Mouse (Mus musculus): ENCODE results near the gene Socs7.

Socs7 gene

DNA sequence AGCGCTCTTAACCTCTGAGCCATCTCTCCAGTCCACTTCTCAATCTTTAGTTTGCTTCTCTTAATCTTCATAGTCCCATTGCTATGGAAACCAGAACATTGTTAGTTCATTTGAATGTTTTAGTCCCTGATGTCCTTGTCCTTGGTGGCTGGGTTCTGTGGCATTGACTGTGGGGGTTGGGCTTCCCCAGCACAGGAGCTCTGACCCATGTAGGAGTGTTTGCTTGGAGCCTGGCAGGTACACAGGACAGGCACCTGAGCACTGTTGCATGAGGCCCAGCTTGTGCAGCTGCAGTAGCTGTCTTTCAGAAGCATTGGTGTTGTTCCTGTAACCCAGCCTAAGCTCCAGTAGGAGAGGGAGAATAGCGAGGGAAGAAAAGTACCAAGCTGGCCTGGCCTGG is 25.5 kb downstream of the Socs7 start:
- DNase-seq (ENCODE audit: low spot score in 2 of 2) = no peak

DNA sequence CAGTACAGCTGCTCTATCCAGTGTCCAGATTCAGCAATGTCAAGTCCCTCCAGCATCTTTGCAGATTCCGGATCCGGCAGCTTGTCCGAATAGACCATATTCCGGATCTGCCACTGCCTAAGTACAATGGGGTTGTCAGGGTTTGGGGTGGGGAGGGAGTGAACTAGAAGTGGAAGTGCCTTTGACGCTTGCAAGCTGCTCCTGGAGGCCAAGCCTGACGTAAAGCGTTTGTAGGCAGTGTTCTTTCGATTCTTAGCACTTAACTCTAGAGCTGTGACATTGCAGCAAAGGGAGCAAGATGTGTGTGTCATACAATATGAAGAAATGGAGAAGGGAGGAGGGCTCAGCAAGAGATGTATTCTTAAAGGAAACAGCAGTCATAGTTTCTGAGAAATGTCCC is 26.8 kb downstream of the Socs7 start:
- DNase-seq (ENCODE audit: low spot score in 2 of 2) = no peak

DNA sequence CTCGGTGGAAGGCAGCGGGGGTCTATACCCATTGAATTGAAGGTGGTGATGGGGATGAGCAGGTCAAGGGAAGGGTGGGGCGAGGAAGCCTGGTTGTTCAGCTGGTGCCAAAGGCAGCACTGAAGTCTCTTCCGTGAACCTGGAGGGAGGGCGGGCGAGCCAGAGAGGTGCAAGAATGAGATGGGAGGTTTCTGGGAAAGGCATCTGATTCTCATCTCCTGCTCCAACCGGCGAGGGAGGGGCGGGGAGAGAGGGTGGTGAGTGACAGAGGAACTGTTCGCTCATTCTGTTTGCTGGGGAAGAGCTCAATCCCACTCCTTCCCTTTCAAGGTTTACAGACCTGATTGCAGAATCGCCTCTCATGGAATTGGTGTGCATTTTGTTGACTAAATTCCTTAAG is 31.3 kb downstream of the Socs7 start:
- DNase-seq (ENCODE audit: low spot score in 2 of 2) = no peak

DNA sequence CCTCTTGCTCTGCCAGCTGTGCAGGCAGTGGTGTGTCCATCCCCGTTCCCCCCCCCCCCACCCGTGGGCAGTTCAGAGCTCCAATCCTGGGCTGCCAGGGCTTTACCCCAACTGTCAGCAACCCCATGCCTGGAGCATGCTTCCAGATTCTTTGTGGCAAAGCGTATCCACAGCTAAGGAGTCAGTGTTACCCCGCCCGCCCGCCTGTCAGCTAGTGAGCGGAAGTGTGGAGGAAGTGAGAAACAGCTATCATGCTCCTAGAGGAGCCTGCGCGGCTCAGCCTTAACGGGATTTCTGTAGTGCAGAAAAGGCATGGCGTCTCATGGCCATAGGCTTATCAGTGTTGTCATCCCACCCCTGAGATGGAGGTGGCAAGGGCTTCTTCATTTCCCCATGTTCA is 31.8 kb downstream of the Socs7 start:
- DNase-seq (ENCODE audit: low spot score in 2 of 2) = no peak

DNA sequence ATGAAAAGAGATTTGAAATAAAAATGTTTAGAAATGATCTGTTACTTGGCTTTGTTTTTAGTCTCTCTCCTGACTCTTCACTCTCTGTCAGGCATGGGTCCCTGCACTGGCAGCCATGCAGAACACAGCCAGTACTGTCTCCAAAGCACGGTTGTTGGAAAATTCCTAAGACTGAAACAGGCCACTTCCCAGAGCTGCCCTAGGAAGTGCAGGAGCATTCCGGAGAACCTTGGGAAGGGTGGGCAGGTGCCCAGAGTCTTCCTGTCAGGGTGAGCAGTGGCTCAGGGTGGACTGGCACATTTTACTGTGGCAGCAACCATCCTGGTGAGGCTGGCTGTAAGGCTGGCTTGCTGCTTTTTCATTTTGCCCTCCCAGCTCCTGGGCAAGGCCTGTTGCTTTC is 36.2 kb downstream of the Socs7 start:
- no peak for DNase-seq (ENCODE audit: low spot score in 2 of 2)

DNA sequence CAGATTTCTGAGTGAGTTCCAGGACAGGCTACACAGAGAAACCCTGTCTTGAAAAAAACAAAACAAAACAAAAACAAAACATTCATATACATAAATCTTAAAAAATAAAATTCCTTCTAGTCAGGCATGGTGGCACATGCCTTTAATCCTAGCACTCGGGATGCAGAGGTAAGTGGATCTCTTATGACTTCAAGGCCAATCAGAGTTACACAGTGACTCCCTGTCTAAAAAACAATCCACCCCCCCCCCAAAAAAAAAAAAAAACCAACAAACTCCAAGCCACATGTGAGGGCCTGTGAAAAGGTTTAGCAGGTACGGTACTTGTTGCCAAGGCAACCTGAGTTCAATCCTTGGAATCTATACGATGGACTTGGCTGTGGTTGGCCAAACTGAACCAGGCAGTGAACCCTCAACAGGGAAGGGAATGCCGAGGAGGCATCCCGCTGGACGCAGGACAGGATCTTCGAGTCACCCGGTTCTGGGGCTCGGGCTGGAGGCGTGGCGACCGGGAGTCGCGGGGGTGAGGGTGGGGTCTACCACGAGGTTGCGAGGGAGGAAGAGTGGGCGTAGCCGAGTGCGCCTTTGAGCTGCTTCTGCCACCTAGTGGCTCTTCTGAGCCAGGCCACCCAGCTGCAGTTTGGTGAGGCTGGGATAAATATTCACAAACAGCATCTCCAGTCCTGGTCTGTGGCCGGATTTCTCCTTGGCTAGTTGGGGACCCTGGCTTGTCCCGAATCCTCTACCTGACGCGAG is 37.8 kb downstream of the Socs7 start:
- DNase-seq (ENCODE audit: low spot score in 2 of 2) = peak; percentile 45 to 66

DNA sequence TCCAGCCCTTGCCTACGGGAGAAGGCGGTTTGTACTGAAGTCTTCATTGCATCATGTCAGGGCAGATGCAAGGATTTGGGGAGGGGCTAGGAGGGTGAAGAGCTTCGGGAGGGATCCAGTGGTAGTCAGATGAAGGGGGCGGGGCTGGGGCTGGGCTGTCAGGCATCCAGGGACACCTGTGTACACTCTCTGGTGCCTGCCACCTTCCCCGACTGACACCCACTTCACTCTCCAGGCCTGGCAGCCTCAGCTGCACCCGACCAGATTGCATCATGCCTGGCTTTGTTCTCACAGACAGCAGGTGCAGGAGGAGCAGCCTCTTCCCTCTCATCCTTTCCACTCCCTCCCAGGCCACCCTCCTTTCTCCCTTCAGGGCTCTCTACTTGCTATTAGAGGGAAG is 38.7 kb downstream of the Socs7 start:
- no peak for DNase-seq (ENCODE audit: low spot score in 2 of 2)

DNA sequence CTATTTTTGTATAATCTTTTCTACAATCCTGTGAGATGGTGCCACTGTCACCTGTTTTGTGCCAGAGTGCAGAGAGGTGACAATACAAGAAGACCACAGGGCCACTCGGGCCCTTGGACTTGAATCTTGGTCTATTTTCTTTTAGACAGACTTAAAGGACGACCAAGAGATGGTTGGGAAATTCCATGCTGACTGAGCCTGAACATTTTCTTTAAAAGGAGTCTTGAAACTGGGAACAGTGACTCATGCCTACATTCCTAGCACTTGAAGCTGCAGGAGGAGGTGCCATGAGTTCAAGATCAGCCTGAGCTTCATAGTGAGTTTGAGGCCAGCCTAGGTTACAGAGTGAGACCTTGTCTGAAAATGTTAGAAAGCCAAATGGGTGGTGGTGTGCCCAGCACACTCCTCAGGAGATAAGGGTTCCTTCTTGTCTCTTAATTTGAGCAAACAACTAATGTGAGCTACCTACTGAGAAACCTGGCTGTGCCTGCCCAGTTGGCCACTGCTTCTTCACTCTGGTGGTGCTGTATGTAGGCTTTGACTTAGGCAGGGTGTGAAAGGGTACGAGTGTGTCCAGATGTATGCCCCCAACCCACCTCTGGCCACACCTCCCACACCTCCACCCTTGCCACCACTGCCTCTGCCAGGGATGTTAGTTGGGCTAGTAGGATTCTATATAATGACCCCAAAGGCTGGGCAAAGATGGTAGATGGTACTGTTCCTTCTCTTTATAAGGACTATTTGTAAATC is 39.5 kb downstream of the Socs7 start:
- DNase-seq (ENCODE audit: low spot score in 2 of 2) = no peak

DNA sequence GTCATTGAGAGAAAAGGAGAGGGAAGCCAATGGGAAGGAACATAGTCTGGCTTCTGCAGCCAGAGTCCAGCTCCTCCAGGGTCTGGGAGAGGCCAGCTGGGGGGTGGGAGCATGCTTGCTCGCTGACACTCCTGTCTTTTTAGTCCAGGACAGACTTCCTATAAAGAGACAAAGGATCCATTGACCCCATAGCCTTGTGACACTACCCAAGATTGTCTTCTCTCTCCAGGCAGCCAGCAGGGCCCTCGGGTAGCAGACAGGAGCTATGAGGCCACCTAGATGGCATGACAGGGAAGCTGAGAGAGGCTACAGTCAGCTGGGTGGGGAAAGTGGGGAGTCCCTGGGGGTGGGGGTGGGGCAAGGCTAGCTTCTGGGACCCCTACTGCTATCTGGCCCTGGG is 40.4 kb downstream of the Socs7 start:
- DNase-seq (ENCODE audit: low spot score in 2 of 2) = no peak

DNA sequence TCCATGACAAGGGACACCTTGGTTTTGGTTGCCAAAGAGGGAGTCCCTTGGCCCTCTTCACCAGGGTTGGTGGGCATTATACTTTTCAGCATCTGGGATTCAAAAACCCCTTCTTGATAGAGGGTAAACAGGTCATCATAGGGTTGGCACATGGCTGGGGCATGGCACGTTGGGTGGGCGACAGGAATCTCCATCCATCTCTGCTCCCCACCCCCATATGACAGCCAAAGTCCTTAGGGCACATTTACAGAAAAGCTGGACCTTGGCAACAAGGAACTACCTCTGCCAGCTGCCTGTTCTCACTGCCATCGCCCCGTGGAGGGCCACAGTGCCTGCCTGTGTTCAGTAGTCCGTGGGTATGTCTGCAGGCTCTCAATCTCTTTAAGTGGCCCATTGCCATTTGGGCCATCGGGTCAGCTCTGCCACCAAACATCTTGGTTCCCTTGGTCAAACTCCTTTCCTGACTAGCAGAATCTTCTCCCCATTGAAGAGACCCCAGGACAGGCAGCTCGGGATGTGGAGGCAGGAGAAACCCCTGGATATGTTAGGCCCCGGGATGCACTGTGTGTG is 41.3 kb downstream of the Socs7 start:
- DNase-seq (ENCODE audit: low spot score in 2 of 2) = no peak

DNA sequence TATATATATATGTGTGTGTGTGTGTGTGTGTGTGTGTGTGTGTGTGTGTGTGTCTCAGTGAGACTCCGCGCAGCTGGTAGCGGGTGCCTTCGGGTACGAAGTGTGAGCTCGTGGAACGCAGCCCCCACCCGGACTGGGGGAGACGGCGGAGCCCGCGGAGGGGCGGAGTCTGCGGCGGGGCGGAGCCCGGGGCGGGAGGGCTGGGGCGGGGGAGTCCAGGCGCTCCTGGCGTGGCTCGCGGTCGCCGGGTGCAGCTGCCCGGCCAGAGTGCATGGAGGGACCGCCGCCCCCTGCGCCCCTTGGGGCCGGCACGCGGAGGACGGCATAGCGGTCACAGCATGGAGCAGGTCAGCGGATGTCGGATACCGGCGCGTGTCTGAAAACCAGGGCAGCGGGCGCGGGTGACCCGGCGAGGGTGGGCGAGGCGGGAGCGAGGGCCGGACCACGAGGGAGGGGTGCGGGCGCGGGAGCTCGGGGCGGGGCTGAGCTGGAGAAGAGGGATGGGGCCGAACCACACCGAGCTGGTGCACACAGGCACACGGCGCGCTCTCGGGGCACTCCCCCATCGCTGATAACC is 41.9 kb downstream of the Socs7 start:
- no peak for DNase-seq (ENCODE audit: low spot score in 2 of 2)

DNA sequence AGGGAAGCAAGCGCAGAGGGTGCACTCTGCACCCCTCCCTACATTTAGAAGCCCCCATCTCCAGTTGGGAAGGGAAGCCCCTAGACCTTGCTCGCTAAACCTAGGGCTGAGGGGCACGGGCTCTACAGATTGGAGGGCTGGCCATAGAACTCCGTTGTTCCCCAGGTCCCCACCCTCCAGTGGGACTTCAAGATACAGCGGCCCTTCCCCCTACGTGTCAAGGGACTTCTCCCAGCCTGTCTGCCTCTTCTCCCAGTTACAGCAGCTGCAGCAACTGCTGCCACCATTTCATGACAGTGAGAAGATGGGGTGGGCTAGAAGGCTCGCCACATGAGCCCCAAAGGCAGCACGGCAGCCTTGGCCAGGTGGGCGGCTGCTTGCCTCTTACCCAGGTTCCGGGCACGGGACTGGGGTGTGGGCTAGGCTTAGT is 42.4 kb downstream of the Socs7 start:
- no peak for DNase-seq (ENCODE audit: low spot score in 2 of 2)

DNA sequence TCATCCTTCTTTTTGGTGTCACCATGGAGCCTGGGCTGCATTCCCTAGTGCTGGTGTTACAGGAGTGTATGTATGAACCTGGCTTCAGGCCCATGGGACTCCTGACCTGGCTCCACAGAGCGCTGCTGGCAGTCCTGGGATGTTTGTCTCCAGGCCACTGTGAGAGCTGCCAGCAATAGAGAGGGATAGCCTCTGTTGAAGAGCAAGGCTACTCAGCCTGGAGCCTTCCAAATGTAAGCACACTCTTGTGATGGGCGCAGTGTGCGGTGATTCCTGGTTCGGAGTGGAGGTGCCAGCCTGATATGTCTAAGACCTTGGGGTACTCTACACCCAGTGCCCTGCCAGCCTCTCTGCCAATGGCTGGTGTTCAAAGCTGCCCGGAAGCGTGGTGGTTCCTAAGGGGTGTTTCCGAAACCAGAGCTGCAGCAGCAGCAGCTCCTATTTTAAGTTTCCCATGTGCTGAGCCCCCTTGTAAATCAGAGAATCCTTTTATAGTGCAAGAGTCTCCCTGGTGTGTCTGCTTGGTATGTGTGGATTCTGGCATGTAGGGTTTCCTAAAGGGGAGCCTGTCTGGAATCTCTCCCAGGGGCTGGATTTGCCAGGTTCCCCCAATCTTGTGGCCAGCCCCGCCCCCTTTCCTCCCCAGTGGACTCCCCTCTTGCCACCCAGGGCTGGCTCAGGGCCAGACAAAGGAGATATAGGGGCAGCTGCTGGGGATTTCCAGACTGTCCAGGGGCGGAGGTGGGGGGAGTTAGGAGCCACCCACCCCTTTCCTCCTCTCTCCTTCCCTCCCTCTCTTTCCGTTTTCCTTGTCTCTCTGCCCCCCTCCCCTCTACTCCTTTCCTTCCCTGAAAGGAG is 44.0 kb downstream of the Socs7 start:
- DNase-seq (ENCODE audit: low spot score in 2 of 2) = no peak

DNA sequence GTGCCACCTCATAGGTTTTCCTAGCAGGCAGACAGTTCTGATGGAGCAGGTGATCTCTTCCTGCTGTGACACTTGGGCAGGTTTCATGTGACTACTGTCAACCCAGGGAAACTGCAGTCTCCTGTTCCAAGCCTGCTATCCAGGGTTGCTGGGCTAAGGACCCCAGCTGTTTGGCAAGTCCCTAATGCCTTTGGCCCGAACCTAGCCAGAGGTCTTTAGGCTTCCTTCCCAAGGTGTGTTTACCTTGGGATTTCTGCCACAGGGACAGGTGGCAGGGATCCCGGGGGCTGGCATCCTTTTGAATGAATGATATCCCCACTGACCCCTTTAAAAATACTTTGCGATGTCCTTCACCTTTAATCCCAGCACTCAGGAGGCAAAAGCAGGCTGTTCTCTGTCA is 45.1 kb downstream of the Socs7 start:
- no peak for DNase-seq (ENCODE audit: low spot score in 2 of 2)

DNA sequence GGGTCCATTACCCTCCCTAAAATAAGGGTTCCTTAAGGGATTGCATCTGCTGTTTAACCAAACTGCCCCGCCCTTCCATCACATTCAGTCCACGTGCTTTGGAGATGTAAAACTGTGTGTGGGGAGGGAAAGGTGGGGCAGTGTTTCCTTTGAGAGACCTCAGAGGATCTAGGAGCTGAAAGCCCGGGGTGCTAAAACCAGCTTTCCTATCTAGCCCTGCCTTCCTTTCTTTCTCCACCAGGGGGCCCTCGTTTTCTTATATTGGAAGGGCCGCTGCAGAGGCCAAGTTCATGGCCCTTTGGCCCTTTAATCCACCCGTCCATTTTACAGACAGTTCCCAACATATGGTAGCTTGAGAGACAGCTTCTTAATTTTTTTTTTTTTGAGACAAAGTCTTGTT is 45.8 kb downstream of the Socs7 start:
- DNase-seq (ENCODE audit: low spot score in 2 of 2) = peak; percentile 64 to 81

DNA sequence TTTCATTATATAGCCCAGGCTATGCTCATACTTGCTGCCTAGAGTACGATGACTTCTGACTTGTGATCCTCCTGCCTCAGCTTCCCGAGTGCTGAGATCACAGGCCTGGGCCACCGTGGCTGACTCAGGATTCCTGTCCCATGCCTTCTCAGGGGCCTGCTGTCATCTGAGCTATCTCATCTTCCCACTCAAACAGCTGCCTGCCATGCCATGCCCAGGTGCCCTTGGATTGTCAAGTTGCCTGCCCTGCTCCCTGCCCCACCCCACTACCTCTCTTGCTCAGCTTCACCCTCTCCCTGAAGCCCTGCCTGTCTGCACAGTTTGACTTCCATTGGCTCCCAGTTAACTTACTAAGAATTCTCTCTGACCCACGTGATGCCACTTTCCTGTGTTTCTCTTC is 48.6 kb downstream of the Socs7 start:
- no peak for DNase-seq (ENCODE audit: low spot score in 2 of 2)

DNA sequence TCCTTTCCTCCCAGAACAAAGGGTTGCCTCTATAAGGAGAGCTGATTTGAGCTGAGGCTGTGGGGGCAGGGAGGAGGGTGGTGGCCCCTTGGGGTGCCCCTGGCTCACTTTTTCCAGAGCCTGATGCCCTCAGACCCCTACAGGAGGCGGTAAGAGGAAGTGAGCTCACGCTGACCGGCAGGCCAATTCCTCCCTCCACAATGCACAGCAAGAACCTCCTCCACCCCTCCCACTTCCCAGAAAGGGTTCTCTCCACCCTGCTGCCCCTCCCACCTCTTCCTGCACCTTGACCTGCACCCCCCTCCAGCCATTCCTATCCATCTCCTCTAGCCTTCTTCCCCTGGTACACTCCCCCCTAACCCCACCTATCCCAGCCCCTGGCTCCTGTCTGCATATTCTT is 49.8 kb downstream of the Socs7 start:
- no peak for DNase-seq (ENCODE audit: low spot score in 2 of 2)

DNA sequence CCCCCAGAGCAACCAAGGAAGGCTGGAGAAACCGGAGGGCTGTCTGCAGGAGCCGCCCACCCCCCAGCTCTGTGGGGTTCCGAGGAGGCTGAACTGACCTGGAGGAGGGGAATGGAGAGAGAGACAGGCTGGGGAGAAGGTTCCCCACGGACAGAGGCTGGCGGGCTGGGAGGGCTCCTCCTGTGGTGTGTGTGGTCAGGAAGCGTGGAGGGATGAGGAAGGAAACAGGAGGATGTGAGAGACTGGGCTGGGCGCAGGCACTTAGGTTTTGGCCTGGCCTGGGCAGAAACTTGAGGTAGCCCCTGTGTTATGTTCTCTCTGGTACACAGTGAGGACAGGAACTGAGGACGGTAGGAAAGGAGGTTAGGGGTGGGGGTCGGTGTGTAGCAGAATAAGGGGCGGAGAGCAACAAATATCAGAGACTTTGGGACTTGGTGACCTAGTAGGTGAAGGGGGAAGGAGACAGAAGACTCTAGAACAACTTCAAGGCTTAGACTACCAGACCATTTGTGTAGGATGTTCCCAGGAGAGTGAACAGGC is 50.5 kb downstream of the Socs7 start:
- no peak for DNase-seq (ENCODE audit: low spot score in 2 of 2)

DNA sequence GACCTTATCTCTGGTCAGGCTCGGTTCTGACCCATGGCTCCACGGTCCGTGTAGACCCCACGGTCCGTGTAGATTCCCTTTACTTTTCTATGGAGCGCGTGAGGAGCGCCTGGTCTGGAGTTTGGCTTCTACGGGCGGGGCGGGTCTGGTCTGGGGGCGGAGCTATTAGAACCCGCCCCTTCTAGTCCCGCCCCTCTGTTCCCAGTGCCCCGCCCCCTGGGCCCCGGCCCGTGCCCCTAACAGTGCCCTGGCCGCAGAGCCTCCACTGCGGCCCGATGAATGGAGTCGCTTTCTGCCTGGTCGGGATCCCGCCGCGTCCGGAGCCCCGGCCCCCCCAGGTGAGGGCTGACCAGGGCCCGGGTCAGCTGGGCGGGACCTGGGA is 53.0 kb downstream of the Socs7 start, which contains the start of gene Arhgap23:
Arhgap23 (plus strand) TSS at position 204 of the 382 bp plus-strand sequence.
- DNase-seq (ENCODE audit: low spot score in 2 of 2) = peak; percentile 52 to 63

DNA sequence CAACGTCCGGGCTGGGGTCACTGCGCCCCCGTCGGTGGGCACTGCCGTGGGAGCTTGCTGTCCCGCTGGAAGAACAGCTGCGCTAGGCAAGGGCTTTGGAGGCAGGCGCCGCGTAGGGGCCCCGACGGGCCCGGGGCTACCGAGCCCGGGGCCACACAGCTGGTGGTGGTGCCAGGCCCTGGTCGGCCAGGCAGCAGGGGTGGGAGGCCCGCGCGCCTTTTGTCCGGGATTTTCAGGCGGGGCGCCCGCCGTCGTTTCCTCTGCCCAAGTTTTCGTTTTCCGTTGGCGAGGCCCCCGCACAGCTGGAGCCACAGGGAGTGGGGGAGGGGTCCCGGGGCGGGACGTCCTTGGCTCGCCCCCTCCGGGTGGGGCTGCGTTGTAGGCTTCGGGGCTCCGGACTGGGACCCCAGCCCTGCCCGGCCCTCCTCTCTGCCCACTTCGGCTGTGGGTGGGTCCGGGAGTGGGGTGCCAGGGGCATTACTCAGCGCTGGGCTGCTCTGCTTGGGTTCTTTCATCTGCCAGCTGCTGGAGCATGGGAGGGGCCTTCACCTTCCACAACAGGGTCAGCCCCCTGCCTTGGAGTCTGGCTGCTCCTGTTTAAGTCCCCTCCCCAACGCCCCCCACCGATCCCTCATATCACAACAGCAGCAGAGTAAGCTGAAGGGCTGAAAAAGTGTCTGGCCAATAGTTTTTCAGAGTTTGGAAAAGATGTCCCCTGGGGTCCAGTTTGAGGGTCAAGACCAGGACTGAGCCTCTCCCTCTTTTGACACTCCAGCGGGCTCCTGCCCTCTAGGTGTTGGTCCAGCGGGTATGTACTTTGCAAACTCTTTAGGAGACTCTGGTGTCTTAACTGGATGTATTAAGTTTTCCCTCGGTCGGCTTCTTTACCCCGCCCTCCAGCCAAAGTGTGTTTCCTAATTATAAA is 53.6 kb downstream of the Socs7 start:
- no peak for DNase-seq (ENCODE audit: low spot score in 2 of 2)
